Mouse (Mus musculus) erythroblast, embryonic 14.5 days (primary cell): ENCODE results near the gene Mapk8ip3. TPM values are rescaled to one million over a fixed set of nuclear protein-coding genes. Genes with fewer than 3 reads are reported as not detected.

ENCODE experiments used
- H3K27me3 ChIP-seq: 2 replicates; pipeline ENCODE4 v1.6.1; 2012; ENCODE audit warnings: inconsistent platforms; ENCODE audit not compliant: control insufficient read depth
- H3K36me3 ChIP-seq: 2 replicates; pipeline ENCODE4 v1.6.1; 2012; ENCODE audit warnings: mild to moderate bottlenecking, inconsistent platforms; ENCODE audit not compliant: control insufficient read depth
- H3K4me1 ChIP-seq: 2 replicates; pipeline ENCODE4 v1.6.1; 2012; ENCODE audit warnings: inconsistent platforms; ENCODE audit not compliant: control insufficient read depth
- H3K4me3 ChIP-seq: replicated peaks from 2 replicates; pipeline ENCODE3; 2012; ENCODE audit warnings: moderate library complexity, mild to moderate bottlenecking, inconsistent platforms
- H3K9me3 ChIP-seq: 2 replicates; pipeline ENCODE4 v1.6.1; 2012; ENCODE audit warnings: low read length, inconsistent platforms, mixed read lengths; ENCODE audit not compliant: control insufficient read depth
- GATA1 ChIP-seq: IDR thresholded peaks from 2 replicates; pipeline ENCODE4 v1.6.1; 2012; ENCODE audit warnings: low read length, inconsistent platforms, mixed read lengths
- TAL1 ChIP-seq: IDR thresholded peaks from 3 replicates; pipeline ENCODE4 v1.6.1; 2012; ENCODE audit warnings: low read length, inconsistent platforms, mixed read lengths
- polyA plus RNA-seq: library from polyadenylated mRNA; stranded (reverse); fragments of >175 nt; gene quantifications from 2 replicates; pipeline ENCODE4 v1.2.3, GENCODE M21; 2012

The Mapk8ip3 gene
- polyA plus RNA-seq, 1 experiment: 5.7 TPM

DNA sequence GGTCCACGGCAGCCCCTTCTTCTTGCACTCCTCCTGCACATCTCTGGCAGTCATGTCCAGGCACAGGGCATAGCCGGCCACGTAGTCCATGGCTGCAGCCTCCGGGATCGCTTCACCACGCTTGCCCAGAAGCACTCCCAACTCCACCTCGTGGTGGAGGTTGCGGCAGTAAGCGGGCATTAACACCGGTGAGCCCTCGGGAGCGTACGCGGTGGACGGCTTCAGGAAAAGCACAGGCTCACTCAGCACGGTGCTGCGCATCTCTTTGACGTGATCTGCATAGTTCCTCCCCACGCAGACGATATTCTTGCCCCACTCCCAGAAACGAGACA, 87.1 kb downstream of the Mapk8ip3 start:
- Histone ChIP-seq H3K36me3 (peaks cover 39% of the 10 kb centered on the region), H3K4me3 (peak overlapping the region; percentile 70), H3K4me1 (peaks cover 59% of the 10 kb centered on the region), H3K27me3 (peaks cover 3% of the 10 kb centered on the region; the same call in 1 of the 2 replicates), H3K9me3 (no peaks in the 10 kb centered on the region)
- TF ChIP-seq TAL1 (no peak), GATA1 (no peak)

DNA sequence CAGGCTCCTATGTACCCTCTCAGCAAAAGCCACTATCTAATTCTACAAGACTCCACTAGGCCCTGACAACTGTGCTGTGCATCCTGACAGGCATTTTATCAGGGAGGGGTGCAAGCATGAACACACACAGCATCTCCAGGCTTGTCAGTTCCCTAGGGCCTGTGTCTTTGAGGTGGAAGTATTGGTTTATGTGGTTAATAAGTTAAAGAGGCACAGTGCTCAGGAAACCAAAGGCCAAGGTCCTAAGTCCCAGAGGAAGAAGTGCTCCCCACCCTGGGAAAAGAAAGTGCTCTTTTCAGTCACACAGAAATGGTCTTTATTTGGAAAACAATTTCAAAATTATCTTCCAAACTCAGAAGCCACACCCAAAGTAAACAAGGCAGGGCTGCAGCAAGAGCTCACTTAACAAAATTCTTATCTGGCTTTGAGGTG, 88.2 kb downstream of the Mapk8ip3 start:
- Histone ChIP-seq H3K4me1 (peaks cover 59% of the 10 kb centered on the region), H3K36me3 (peaks cover 28% of the 10 kb centered on the region), H3K9me3 (no peaks in the 10 kb centered on the region), H3K27me3 (peaks cover 10% of the 10 kb centered on the region), H3K4me3 (peak overlapping the region; percentile 70)
- TF ChIP-seq TAL1 (peak; percentile 42; the same call in 2 of the 3 replicates), GATA1 (0 out of 2 replicates have a peak, but pooled peaks have one; percentile 12)

DNA sequence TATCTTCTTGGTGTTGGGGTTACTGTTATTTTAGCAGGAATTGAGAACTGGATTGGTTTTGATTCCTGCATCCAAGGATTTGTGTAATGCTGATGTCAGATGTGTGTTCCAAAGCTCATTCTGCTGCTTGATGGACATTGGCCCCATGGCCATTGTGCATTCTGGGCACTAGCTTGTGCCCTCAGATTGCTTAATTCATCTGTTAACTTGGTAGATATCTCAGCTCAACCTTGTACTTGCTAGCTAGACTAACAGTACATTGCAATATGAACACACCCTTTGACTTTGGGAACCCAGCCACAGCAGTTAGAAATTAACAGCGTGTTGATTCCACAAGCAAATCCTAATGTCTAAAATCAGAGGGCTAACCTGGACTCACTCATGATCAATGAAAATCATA, 89.4 kb downstream of the Mapk8ip3 start:
- H3K4me3 ChIP-seq: peak overlapping the region; percentile 70
- TF ChIP-seq TAL1 (no peak), GATA1 (no peak)
- no peaks in the 10 kb centered on the region for H3K9me3 ChIP-seq
- H3K4me1 ChIP-seq: peaks cover 56% of the 10 kb centered on the region
- peaks cover 10% of the 10 kb centered on the region for H3K27me3 ChIP-seq
- H3K36me3 ChIP-seq: peaks cover 17% of the 10 kb centered on the region

DNA sequence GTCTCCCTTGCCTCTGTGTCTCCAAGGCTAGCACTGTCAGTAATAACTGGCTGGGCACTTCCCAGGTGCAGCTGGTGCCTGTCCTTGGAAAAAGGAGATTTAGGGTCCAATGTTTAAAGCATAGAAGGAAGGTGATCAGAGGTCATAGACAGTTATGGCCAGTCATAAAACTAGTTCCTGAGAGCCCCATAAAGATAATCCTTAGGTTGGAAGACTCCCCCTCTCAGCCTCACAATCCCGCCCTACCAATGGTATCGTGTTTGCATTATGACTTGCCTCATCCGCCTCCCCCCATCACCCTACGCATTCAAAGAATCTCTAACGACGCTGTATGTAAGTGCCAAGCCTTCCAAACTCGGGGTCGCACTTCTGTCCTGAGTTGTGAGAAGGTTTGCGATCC, 92.3 kb downstream of the Mapk8ip3 start:
- Histone ChIP-seq H3K27me3 (peaks cover 22% of the 10 kb centered on the region), H3K36me3 (peaks cover 15% of the 10 kb centered on the region), H3K4me1 (peaks cover 47% of the 10 kb centered on the region)

DNA sequence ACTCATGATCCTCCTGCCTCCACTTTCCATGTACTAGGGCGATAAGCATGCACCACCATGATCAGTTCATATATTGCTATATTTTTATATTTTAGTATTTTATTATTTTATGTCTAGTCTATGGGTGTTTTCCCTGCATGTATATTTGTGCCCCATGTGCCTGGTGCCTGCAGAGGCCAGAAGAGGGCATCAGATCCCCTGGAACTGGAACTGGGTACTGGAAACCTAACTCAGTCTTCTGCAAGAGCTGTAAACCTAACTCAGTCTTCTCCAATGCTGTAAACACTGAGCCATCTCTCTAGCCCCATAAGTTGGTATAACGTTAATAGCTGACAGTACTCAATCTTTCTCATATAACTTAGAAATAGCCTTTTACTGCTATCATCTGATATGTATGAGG, 94.1 kb downstream of the Mapk8ip3 start:
- peaks cover 26% of the 10 kb centered on the region for H3K27me3 ChIP-seq
- H3K4me3 ChIP-seq: no peak overlapping the region
- H3K4me1 ChIP-seq: peaks cover 33% of the 10 kb centered on the region
- TF ChIP-seq GATA1 (no peak), TAL1 (no peak)
- no peaks in the 10 kb centered on the region for H3K9me3 ChIP-seq
- H3K36me3 ChIP-seq: peaks cover 13% of the 10 kb centered on the region

More for the DNA sequence above, 92.3 kb downstream of the Mapk8ip3 start:
- TF ChIP-seq GATA1: no peak
- TF ChIP-seq TAL1: no peak
- H3K4me3 ChIP-seq: no peak overlapping the region
- no peaks in the 10 kb centered on the region for H3K9me3 ChIP-seq

Other genes with a start within 250 kb of the Mapk8ip3 start
- not detected in 2 replicates for gene Syngr3, start 247.0 kb downstream of the Mapk8ip3 start, polyA plus RNA-seq
- 6.4 and 9.0 TPM in 2 replicates for gene Gfer, start 240.8 kb downstream of the Mapk8ip3 start, polyA plus RNA-seq
- 0.02 TPM in 1 of 2 replicates, not detected in the other for gene Noxo1, start 240.7 kb downstream of the Mapk8ip3 start, polyA plus RNA-seq
- 1.1 and 1.8 TPM in 2 replicates for gene Tbl3, start 229.3 kb downstream of the Mapk8ip3 start, polyA plus RNA-seq
- 0.19 TPM in 1 of 2 replicates, not detected in the other for gene Rnf151, start 218.9 kb downstream of the Mapk8ip3 start, polyA plus RNA-seq
- gene Rps2, start 218.9 kb downstream of the Mapk8ip3 start, polyA plus RNA-seq: 143 and 504 TPM in 2 replicates
- 104 and 106 TPM in 2 replicates for gene Ndufb10, start 212.5 kb downstream of the Mapk8ip3 start, polyA plus RNA-seq
- not detected in 2 replicates for gene Rpl3l, start 209.2 kb downstream of the Mapk8ip3 start, polyA plus RNA-seq
- gene Msrb1, start 200.3 kb downstream of the Mapk8ip3 start, polyA plus RNA-seq: 1.5 and 1.7 TPM in 2 replicates
- not detected in 2 replicates for gene Hs3st6, start 184.0 kb downstream of the Mapk8ip3 start, polyA plus RNA-seq
- gene Meiob, start 132.7 kb downstream of the Mapk8ip3 start, polyA plus RNA-seq: not detected in 2 replicates
- 26.8 and 33.4 TPM in 2 replicates for gene Hagh, start 96.8 kb downstream of the Mapk8ip3 start, polyA plus RNA-seq
- gene Fahd1, start 86.6 kb downstream of the Mapk8ip3 start, polyA plus RNA-seq: 2.3 and 2.9 TPM in 2 replicates
- gene Igfals, start 71.0 kb downstream of the Mapk8ip3 start, polyA plus RNA-seq: not detected in 2 replicates
- gene Nubp2, start 50.6 kb downstream of the Mapk8ip3 start, polyA plus RNA-seq: 7.5 and 12.0 TPM in 2 replicates
- 9.2 and 10.3 TPM in 2 replicates for gene Spsb3, start 50.3 kb downstream of the Mapk8ip3 start, polyA plus RNA-seq
- 1.7 and 1.8 TPM in 2 replicates for gene Eme2, start 41.9 kb downstream of the Mapk8ip3 start, polyA plus RNA-seq
- 6.4 and 7.5 TPM in 2 replicates for gene Mrps34, start 41.9 kb downstream of the Mapk8ip3 start, polyA plus RNA-seq
- 14.9 and 16.7 TPM in 2 replicates for gene Nme3, start 40.5 kb downstream of the Mapk8ip3 start, polyA plus RNA-seq
- 0.83 and 1.0 TPM in 2 replicates for gene Jpt2, start 23.7 kb upstream of the Mapk8ip3 start, polyA plus RNA-seq
- gene Cramp1l, start 78.8 kb upstream of the Mapk8ip3 start, polyA plus RNA-seq: 1.1 and 1.5 TPM in 2 replicates
- 0.97 and 1.0 TPM in 2 replicates for gene Ift140, start 79.1 kb upstream of the Mapk8ip3 start, polyA plus RNA-seq
- gene Tmem204, start 146.6 kb upstream of the Mapk8ip3 start, polyA plus RNA-seq: not detected in 2 replicates
- 2.0 and 3.1 TPM in 2 replicates for gene Telo2, start 179.0 kb upstream of the Mapk8ip3 start, polyA plus RNA-seq
- gene Ptx4, start 183.8 kb upstream of the Mapk8ip3 start, polyA plus RNA-seq: not detected in 2 replicates
- gene Clcn7, start 196.4 kb upstream of the Mapk8ip3 start, polyA plus RNA-seq: 2.0 and 2.1 TPM in 2 replicates
- gene Ccdc154, start 225.5 kb upstream of the Mapk8ip3 start, polyA plus RNA-seq: not detected in 2 replicates
- not detected in 2 replicates for gene Gm38655, start 238.5 kb upstream of the Mapk8ip3 start, polyA plus RNA-seq
- gene BC003965, start 247.6 kb upstream of the Mapk8ip3 start, polyA plus RNA-seq: 2.0 and 2.1 TPM in 2 replicates